Mouse (Mus musculus) adrenal gland, postnatal 14 days (tissue): ENCODE measurements around the gene Fam122b. TPM values are rescaled to one million over a fixed set of nuclear protein-coding genes. Genes with fewer than 3 reads are reported as not detected.

ENCODE experiments used
- DNase-seq: peaks from one replicate; pipeline ENCODE4 v3.0.0; 2021; ENCODE audit warnings: mixed read lengths
- total RNA-seq: library from RNA; stranded (reverse); gene quantifications from 2 replicates; pipeline ENCODE4 v1.2.3, GENCODE M21; 2021

Fam122b gene
- total RNA-seq, 1 experiment from 2014 or later: 8.2 TPM

- DNase-seq: no peak
These were observed 71.9 kb downstream of the Fam122b start for GRCm38 (mm10) chrX:53197681-53198080.

GRCm38 (mm10) chrX:53196392-53196791 is 73.2 kb downstream of the Fam122b start:
- DNase-seq: no peak

Other genes starting within 250 kb of the Fam122b start
- not detected in 2 replicates for gene Plac1, start 29.7 kb downstream of the Fam122b start, total RNA-seq
- not detected in 2 replicates for gene Fam122c, start 3.6 kb upstream of the Fam122b start, total RNA-seq
- gene Mospd1, start 100.7 kb upstream of the Fam122b start, total RNA-seq: 25.5 and 27.0 TPM in 2 replicates
- not detected in 2 replicates for gene Etd, start 165.1 kb upstream of the Fam122b start, total RNA-seq